Mouse (Mus musculus) spleen, postnatal 36 days (tissue): Measurements from ENCODE around the gene Bend4.
A peak's percentile ranks its signal among the peaks of the same experiment; 100 is the strongest.

Experiments
- DNase-seq, 2 experiments: peaks; one replicate each; pipeline ENCODE4 v3.0.0; 2022; ENCODE audit warnings: low spot score in 2 of 2, mixed read lengths in 1 of 2

Bend4 gene

DNA sequence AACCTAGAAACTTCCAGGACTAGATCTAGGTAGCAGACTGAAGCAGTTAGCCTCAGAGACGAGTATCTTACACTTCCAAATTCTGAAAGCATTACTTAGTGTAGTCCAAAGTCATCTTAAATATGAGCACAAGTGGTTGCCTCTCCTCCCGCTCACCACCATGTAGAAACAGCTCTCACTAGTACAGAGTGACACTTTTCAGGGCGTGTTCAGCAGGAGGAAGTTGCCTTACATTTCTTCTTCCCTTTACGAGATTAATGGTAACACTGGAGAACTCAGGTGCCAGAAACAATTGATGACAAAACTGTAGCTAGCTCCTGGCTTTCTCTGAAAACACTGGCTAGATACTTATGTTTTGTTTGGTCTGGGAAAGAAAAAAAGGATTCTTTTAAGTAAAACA lies 8.7 kb downstream of the Bend4 start:
- no peak for DNase-seq

DNA sequence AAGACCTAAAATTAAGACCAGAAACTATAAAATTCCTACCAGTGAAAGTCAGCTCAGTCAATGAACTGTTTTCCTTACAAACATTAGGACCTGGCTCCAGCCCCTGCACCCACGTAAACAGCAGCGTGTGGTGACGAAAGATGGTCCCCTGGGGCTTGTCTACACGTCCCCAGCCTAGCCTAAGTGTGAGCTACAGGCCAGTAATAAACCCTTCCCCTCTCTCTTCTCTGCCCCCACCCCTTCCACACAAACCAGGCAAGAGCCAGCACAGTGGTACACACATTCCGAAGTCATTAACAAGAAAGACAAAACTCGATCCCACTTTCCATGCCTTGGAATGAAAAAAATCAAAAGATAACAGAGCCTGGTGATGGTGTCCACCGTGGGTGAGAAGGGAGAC lies 16.6 kb downstream of the Bend4 start:
- DNase-seq, result no peak

DNA sequence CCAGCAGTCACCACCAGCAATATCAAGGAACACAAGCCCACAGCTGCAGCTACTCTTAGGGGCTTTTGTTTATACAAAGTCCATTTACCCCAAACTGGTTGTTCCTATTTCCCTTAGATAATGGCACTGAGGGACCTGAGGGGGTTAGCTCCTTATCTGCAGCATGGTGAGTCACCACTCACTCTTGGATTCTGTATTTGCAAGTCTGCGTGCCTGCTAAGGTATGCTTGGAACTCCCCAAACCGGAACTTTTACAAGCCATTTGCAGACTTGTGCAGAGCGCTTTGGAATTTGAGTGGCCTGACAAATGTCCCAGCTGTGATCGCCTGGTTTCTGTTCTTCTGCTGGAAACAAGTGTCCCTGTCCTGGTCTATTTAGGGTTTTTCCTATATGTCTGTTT lies 17.7 kb downstream of the Bend4 start:
- DNase-seq, result no peak

DNA sequence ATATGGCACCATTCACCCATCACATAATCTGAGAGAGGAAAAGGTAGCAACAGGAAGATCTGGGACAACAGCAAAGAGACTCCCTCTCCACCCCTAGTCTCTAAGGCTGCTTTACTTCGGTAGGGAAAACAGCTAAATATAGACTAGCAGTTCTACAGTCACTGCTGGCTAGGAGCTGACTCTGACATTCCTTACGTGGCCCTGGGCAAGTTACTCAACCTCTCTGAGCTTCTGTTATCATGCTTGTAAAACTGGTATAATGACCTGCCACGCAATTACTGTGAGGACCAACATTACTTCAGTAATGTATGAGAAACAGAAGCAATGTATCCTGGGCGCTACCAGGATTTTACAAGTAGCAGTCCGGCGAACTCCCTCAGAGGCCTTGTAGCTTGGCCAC lies 19.7 kb downstream of the Bend4 start:
- no peak for DNase-seq

DNA sequence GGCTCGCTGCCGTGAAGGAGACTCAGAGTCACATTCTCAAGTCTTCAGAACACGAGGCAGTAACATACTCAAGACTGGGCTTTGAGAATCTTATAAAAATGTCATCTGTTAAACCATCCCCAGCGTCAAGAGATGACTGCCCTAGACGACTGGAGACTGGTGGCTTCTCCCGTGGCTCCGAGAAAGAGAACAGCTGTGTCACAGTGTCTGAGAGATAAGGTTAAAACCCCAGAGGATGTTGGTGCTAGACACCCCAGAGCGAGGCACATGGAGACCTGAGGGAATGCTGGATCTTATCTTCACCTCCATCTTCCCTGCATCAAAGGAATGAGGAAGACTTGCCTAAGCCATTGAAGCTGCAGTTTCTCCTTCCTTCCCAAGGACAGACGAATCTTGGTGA lies 23.2 kb downstream of the Bend4 start:
- no peak for DNase-seq

DNA sequence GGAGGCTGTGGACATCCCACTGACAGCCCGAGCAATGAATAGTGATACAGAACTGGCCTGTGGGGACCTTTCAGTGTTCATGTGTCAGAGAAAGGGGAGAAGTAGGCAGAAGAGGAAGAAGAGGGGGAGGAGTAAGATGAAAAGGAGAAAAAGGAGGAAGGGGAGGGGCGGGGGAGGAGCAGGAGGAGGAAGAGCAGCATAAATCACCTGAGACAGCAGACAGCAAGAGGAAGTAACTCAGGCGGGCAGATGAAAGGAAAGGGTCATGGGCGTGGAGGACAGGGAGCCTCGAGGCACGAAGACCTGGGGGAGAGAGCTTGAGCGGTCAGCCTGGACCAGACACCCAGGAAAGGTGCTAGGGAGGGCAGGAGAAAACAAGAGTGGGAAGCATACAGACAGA lies 23.7 kb downstream of the Bend4 start:
- peak; percentile 26 to 44 for DNase-seq

DNA sequence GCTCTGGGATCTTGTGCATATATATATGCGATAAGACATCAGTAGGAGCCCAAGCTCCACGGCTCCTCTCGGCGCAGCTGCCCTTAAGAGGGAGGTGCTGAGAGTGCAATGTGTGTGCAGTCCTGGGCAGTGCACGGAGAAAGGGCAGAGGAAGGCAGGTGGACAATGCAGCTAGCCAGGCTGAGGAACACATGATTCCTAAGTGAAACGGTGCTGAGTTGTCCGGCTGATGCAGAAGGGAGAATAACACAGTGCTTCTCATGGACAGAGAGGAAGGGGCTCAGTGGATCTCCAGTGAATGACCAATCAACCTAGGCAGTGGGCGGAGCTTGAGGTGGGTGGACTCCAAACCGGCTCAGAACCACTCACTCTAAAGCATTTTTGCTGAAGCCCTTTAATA lies 26.5 kb downstream of the Bend4 start:
- no peak for DNase-seq

DNA sequence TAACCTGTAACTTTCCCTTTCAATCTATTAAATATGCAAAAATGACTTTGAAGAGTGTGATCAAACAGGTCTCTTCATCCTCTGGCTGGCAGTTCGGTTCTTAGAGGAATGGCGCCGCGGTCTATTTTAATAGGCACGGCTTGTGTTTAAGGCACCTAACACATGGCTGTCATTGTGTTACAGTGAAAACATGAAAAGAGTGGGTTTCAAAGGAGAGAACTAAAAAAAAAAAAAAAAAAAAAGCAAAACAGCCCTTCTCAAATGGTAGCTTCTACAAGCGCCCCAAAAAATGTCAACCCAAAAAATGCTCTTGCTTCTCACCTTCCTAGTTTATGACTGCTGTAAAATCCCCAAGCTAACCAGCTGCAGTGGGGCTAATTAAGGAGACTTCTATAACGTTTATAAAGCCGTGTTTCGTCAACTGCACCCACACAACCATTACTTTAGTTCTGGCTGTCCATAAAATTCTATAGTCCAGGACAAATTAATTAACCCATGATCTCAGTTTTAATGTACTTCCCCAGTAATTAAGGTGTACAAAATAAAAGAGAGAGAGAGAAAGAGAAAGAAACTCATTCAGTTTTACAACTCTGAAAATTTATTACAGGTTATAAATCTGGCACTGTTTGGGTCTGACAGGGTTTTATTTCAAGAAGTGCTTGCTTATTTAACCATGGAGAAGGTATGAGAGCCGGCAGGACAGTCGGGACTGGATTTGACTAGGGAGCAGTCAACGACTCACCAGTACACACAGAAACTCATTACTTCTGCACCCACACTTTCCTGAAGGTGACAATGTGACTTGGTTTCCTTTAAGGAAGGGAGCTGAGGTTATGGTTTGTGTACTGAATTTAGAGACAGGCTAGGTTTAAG lies 27.3 kb downstream of the Bend4 start:
- no peak for DNase-seq

DNA sequence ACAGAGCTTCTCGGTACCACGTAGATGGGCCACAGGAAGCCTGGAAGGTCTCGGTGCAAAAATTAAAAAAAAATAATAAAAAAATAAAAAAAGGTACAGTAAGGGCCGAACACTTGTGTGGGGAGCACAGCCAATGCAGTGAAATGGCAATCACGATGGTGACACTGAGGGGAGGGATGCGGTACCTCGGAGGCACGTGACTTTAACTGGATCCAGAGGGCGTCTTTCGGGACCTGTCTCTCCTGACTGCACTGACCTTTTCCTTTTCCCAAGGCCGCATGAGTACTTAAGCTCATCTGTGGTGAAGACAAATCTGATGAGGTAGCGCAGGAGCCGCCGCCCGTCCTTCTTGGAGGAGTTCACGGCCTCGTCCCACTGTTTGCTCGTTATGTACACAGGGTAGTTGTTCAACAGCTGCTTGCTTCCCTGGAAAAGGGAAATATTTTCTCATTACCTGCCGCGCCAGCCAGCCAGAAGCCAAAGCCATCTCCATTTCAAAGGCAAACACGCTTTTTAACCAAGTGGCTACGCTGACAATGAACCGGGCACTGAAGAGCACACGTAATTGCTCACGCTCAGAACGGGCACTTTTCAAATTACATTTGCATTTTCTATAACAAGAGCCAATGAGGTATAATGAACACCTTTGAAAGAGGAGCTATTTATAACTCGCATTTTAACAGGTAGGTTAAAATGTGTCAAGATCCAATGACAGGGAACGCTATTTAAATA lies 28.1 kb downstream of the Bend4 start:
- no peak for DNase-seq

DNA sequence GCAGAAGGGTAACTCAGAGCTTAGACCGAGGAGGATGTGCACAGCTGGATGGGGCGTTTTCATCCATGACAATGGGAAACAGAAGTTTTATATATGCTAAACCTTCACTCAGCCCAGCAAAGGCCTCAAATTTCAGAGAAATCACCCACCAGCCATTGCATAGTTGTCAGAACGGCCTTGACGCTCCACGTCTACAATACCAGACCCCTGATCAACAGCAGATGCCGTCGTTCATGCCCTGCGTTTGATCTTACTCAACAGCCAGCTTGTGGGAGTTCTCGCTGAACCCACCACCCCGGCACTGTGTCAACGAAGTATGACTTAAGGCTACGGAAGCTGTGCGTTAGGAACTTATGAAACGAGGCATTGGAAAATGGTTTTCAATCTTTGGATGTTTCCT lies 30.9 kb downstream of the Bend4 start:
- DNase-seq, result no peak

DNA sequence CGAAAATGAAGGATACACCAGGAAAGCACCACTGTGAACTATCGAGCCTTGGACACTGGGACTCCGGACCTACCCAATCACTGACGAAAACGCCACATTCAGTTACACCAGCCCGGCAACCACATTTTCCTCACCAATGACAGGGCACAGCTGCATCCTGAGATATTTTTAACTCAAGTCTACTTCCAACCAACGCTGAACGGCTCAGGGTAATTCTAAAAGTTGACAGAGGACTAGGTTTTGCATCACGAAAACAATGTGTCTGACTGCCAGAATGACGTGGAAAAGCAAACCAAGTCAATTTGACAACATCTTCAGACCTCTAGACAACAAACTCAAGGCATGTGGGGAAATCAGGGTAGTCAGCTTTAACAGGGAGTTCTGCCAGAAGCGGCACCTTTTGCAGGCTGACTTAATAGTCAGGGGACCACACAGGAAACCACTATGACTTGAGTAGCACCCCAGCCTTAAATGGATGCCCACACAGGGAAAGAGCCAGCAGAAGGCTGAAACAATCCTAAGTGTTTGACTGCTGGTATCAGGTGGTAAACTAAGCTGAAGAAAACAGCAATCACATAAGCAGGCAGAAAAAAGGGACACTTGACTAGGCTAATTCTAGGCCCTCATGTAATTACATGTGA lies 32.8 kb downstream of the Bend4 start:
- no peak for DNase-seq

DNA sequence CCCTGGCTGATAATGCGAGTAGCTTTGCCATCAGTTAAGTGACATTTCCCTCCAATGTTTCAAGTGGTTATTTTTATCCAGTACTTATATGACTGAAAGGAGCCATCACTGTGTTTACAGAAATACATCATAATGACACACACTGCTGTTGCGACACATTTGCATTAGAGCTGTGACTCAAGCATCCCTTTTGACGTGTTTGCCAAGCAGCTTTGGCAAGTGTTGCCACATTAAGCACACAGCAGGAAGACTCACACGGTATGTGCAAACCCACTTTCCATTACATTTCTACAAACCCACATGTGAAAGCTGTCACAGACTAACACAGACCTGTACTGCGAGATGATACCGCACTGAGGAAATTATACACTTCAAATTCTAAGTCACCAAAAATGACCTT lies 34.2 kb downstream of the Bend4 start:
- peak in 1 of 2 experiments; percentile 15 for DNase-seq

DNA sequence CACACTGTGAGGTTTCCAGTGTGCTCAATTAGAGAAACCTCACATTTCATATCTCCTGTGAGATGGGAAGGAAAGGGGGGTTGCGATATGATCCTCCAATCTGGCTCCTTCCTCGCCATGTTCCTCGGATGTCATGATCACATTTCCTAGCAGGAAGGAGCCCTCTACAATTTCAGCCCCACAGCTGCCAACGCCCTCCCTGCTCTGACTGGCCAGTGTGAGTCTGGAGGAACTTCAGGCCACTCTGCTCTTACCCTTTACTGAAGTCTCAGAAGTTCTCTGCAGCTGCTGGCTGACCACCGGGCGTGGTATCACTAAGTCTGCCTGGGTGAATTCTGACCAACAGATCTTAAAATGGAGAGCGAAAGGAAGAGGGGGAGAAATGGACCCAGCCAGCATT lies 45.6 kb downstream of the Bend4 start:
- no peak for DNase-seq

DNA sequence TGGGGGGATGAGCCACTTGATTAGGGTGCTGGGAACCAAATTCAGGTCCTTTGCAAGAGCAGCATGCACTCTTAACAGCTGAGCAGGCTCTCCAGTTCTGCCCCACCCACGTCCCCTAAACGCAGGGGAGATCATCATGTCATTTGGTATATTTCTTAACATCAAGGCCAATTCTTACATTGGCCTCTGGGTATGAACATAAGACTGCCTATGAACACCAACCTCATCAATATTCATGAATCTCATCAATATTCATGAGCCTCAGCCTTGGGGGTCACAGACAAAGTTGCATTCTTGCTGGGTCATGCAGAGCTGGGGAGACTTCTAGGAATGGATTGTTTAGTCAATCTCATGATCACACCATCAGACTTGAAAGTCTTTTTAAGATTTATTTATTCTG lies 46.4 kb downstream of the Bend4 start:
- DNase-seq, result no peak

DNA sequence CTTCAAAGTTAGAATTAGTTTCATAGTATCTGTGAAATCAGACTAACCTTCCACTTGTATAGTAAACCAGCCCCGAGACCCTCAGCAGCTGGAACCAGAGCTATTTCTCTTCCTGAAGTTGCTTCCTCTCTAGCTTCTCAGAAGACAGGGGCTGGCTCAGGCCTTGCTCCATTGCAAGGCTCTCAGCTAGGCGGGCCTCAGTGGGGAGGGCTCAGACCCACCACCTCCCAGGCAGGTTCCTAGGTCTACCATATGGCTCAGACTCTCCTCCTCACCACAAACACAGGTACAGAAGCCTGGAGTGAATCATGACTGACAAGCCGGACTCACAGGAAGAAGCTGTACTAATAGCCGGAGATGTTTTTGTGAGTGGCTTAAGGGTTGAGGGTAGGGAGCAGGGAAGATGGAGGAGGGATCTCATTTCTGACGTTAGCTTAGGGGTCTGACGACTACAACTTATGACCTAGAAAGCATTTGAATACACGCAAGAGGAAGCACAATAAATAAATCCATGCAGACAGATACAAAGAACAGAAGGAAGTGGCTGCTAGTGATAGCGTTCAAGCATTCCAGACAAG lies 51.0 kb downstream of the Bend4 start:
- no peak for DNase-seq

DNA sequence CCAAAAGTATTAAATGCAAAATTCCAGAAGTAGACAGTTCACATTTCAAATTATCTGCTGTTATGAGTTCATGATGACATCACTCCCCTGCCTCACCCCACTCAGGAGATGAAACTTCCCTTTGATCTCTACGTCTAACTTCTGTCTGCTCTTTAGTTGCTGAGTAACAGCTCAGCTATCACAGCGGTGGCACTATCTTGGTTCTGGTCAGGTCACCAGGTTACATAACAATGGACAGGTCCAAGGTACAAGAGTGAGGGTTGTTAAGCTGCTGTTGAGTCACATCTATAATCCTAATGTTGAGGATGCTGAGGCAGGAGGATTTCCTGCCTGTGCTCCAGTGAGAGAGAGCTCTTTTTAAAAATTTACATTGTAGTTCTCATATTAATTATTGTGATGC lies 65.2 kb downstream of the Bend4 start:
- DNase-seq, result no peak

DNA sequence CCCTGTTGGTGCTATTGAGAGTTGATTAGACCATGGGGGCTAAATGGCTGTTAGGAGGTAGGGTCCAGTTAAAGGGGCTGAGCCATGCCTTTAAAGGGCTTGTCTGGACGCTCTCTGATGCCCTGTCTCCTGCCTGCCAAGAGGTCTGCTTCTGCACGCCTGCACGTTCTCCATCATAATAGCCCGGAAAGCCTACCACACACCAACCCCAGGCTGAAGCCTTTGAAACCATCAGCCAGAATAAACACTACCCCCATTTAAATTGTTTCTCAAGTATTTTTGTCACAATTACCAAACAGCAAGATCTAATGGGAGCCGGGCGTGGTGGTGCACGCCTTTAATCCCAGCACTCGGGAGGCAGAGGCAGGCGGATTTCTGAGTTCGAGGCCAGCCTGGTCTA lies 65.8 kb downstream of the Bend4 start:
- no peak for DNase-seq

DNA sequence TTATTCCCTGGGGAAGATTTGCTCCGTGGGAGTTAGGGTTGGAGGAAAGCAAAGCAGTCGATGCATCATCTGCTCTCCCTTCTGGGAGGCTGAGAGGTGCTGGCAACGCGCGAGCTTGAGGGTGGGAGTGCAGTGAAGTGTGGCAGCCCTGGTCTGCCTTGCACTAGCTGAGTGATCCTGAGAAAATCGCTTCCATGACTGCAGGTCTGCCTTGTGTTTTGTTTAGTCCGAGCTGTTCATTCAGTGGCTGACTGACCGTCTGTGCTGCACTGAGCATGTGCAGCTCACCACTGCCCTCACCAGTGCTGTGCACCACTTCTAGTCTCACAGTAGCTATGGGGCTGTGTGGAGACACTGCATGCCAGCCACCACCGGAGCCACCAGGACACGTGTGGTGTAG lies 79.2 kb downstream of the Bend4 start:
- DNase-seq, result no peak

DNA sequence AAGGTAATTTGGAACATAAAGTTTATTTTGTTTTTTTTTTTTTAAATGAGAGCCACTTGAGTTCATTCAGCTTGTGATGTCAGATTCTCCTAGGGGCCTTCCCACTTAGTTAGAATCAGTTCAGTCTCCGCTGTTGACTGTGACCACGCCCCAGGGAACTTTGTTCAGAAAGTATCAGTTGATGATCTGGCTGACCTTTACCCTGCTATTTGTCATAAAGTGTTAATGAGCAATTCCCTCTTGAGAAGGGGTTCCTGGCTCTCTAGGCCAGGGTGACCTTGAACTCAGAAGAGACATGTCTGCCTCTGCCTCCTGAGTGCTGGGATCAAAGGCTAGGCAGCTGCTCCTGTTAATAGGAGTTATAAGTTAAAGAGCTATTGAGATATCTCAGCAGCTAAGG lies 81.0 kb downstream of the Bend4 start:
- DNase-seq, result no peak
